Mouse (Mus musculus): ENCODE measurements around the gene Numa1. TPM values are rescaled to one million over a fixed set of nuclear protein-coding genes. Genes with fewer than 3 reads are reported as not detected.

The Numa1 gene
- 108 TPM in 2 replicates for polyA plus RNA-seq (2012; rRNA removed)

DNA sequence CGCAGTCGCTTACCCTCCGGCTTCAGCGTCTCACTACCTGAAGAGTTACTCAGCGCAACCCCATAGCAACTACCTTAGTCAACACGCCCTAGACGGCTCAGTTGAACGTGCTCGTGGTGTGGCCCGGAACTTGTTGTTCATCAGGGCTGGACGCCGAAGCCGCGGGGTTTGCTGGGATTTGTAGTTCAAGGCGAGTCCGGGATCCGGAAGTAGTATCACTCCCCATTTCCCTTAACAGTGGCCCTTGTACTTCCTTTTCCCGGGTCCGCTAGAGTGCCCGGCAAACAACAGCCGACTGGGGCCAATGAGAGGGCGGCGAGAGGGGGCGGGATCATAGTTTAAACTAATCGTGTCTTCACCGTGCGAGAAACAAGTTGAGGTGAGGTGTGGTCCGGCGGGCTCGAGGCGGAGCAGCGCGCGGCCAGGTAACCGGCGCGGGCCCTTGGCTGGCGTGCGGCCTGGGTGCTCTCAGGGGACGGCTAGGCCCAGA lies at the start of gene Numa1, which contains the start of gene Lrrc51:
Gene Numa1, plus strand, starts transcription at position 361 of the 490 bp plus-strand sequence.
Gene Lrrc51, minus strand, starts transcription at position 145 of the 490 bp plus-strand sequence.

DNA sequence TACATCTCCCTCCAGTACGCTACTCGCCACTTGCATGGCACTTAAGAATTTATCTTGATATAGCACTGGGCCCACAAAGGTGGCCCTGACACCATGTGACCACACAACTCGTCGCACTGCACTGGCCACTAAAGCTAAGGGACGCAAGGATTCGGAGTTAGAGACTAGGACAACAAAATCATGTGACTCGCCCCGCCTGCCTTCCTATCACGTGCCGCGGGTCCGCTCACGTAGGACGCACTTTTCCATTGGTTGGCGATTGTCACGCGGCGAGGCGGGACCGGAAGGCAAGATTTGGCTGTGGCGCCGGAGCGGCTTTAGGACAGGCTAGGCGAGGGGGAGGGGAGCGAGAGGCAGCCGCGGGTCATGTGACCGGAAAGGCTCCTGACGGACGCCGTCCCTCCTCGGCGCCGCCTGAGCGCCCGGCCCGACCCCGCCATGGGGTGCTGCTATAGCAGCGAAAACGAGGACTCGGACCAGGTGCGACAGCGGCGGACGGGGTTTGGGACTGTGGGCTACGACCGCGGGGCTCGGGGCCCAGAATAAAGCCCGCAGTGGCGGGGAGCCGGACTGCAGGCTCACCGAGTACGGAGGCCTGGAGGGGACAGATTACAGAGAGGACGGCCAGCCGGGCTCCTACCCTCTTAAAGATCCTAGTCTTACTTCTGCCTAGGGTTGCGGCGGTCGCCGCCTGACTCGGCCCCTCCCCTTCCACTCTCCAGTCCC lies 28.2 kb upstream of the Numa1 start, which contains the start of gene Lamtor1:
Gene Lamtor1, plus strand, starts transcription at position 344 of the 726 bp plus-strand sequence.

DNA sequence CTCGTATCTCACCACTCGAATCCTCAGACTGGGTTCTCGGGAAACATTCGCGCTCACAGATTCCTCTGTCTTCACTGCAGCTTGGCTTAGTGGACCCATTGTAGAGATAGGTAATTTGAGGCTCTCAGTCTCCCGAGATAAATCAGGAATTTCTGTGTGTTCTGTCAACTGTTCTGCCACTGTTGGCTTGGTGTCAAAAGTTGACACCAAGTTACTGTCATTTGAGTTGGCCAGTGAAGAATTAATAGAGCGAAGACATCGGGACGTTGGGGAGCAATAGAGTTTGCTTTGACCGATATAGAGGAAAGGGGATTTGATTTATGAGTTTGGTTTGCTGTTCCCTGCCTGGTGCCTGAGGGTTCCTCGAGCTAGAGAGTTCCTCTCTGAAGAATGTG lies 27.6 kb upstream of the Numa1 start, which contains the start of gene Tomt:
Gene Tomt, minus strand, starts transcription at position 73 of the 395 bp plus-strand sequence.

DNA sequence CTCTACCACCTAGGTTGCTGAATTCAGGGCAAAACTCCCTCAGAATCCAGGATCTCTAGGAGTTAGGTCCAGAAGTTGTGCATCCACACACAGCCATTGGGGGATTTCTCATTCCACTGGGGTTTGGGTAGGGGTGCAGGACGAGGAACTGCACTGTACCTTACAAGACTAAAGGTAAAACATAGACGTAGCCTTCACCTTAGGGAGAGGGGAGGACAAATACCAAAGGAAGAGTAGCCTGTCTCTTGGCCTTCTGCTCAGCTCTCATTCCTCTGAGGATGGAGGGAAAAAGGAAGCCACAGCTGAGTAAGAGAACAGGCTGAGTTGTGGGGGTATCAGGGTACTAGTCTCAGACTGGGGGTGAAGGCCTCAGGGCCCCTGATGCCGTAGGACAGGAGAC lies 84.7 kb downstream of the Numa1 start, which contains the start of gene Il18bp:
Gene Il18bp, minus strand, starts transcription at position 101 of the 400 bp plus-strand sequence.

Other genes starting within 250 kb of the Numa1 start
- not detected in 2 replicates for gene Phox2a, start 115.8 kb upstream of the Numa1 start, polyA plus RNA-seq (2012; rRNA removed)
- 193 and 201 TPM in 2 replicates for gene Inppl1, start 95.9 kb upstream of the Numa1 start, polyA plus RNA-seq (2012; rRNA removed)
- gene Folr2, start 76.9 kb upstream of the Numa1 start, polyA plus RNA-seq (2012; rRNA removed): 15.4 and 19.7 TPM in 2 replicates
- gene Anapc15, start 70.4 kb upstream of the Numa1 start, polyA plus RNA-seq (2012; rRNA removed): 29.7 and 34.9 TPM in 2 replicates
- 73.4 and 105 TPM in 2 replicates for gene Folr1, start 63.3 kb upstream of the Numa1 start, polyA plus RNA-seq (2012; rRNA removed)
- 234 and 253 TPM in 2 replicates for gene Lamtor1, start 28.2 kb upstream of the Numa1 start, polyA plus RNA-seq (2012; rRNA removed)
- 0.18 and 0.29 TPM in 2 replicates for gene Tomt, start 27.8 kb upstream of the Numa1 start, polyA plus RNA-seq (2012; rRNA removed)
- 29.5 and 38.8 TPM in 2 replicates for gene Lrrc51, start 216 bp upstream of the Numa1 start, polyA plus RNA-seq (2012; rRNA removed)
- gene Il18bp, start 84.6 kb downstream of the Numa1 start, polyA plus RNA-seq (2012; rRNA removed): 9.9 and 14.9 TPM in 2 replicates
- 21.4 and 22.0 TPM in 2 replicates for gene Rnf121, start 131.4 kb downstream of the Numa1 start, polyA plus RNA-seq (2012; rRNA removed)
- 23.2 and 28.9 TPM in 2 replicates for gene Xndc1, start 131.4 kb downstream of the Numa1 start, polyA plus RNA-seq (2012; rRNA removed)
- gene Xntrpc, start 131.6 kb downstream of the Numa1 start, polyA plus RNA-seq (2012; rRNA removed): 5.9 and 6.7 TPM in 2 replicates
- gene Trpc2, start 149.0 kb downstream of the Numa1 start, polyA plus RNA-seq (2012; rRNA removed): not detected in 2 replicates
- gene Art1, start 167.6 kb downstream of the Numa1 start, polyA plus RNA-seq (2012; rRNA removed): 0.17 and 0.18 TPM in 2 replicates
- gene Art5, start 175.4 kb downstream of the Numa1 start, polyA plus RNA-seq (2012; rRNA removed): 0.40 and 0.51 TPM in 2 replicates
- gene Chrna10, start 182.7 kb downstream of the Numa1 start, polyA plus RNA-seq (2012; rRNA removed): 0.11 and 0.22 TPM in 2 replicates

All from ovary, adult 2 months (tissue).